Mouse (Mus musculus): ENCODE measurements around the gene Cfap44.

Gene Cfap44

GRCm38 (mm10) chr16:44496971-44497464 is 102.4 kb downstream of the Cfap44 start:
- peak; percentile 59 for DNase-seq (ENCODE audit: low read depth)

GRCm38 (mm10) chr16:44498447-44498846 is 103.9 kb downstream of the Cfap44 start:
- no peak for DNase-seq (ENCODE audit: low read depth)

GRCm38 (mm10) chr16:44501783-44502182 is 107.2 kb downstream of the Cfap44 start:
- no peak for DNase-seq (ENCODE audit: low read depth)

GRCm38 (mm10) chr16:44502325-44502724 is 107.7 kb downstream of the Cfap44 start:
- no peak for DNase-seq (ENCODE audit: low read depth)

- no peak for DNase-seq (ENCODE audit: low read depth)
These were observed 108.4 kb downstream of the Cfap44 start for GRCm38 (mm10) chr16:44502895-44503575.

GRCm38 (mm10) chr16:44505243-44505642 is 110.6 kb downstream of the Cfap44 start:
- DNase-seq (ENCODE audit: low read depth): no peak

- no peak for DNase-seq (ENCODE audit: low read depth)
These were observed 112.7 kb downstream of the Cfap44 start for GRCm38 (mm10) chr16:44507027-44507929.

- DNase-seq (ENCODE audit: low read depth): peak; percentile 11
These were observed 113.4 kb downstream of the Cfap44 start for GRCm38 (mm10) chr16:44508025-44508424.

- no peak for DNase-seq (ENCODE audit: low read depth)
These were observed 114.2 kb downstream of the Cfap44 start for GRCm38 (mm10) chr16:44508772-44509171.

GRCm38 (mm10) chr16:44509458-44510344 is 115.1 kb downstream of the Cfap44 start:
- no peak for DNase-seq (ENCODE audit: low read depth)

- no peak for DNase-seq (ENCODE audit: low read depth)
These were observed 116.1 kb downstream of the Cfap44 start for GRCm38 (mm10) chr16:44510521-44511213.

GRCm38 (mm10) chr16:44516498-44516897 is 121.9 kb downstream of the Cfap44 start:
- DNase-seq (ENCODE audit: low read depth): no peak

- DNase-seq (ENCODE audit: low read depth): no peak
These were observed 129.0 kb downstream of the Cfap44 start for GRCm38 (mm10) chr16:44523595-44523994.

GRCm38 (mm10) chr16:44526044-44526443 is 131.4 kb downstream of the Cfap44 start:
- DNase-seq (ENCODE audit: low read depth): no peak

- DNase-seq (ENCODE audit: low read depth): no peak
These were observed 132.1 kb downstream of the Cfap44 start for GRCm38 (mm10) chr16:44526689-44527088.

GRCm38 (mm10) chr16:44527218-44527905 is 132.8 kb downstream of the Cfap44 start:
- no peak for DNase-seq (ENCODE audit: low read depth)

- no peak for DNase-seq (ENCODE audit: low read depth)
These were observed 134.4 kb downstream of the Cfap44 start for GRCm38 (mm10) chr16:44528955-44529354.

GRCm38 (mm10) chr16:44529691-44530090 is 135.1 kb downstream of the Cfap44 start:
- no peak for DNase-seq (ENCODE audit: low read depth)

GRCm38 (mm10) chr16:44530191-44530590 is 135.6 kb downstream of the Cfap44 start:
- DNase-seq (ENCODE audit: low read depth): no peak

- DNase-seq (ENCODE audit: low read depth): no peak
These were observed 136.2 kb downstream of the Cfap44 start for GRCm38 (mm10) chr16:44530829-44531228.

Data from induced T-regulatory cell, adult 2 months (primary cell).